Mouse (Mus musculus): ENCODE measurements around the gene Topbp1. TPM values are rescaled to one million over a fixed set of nuclear protein-coding genes. Genes with fewer than 3 reads are reported as not detected.

Topbp1 gene
- polyA plus RNA-seq, 1 experiment, result 163 TPM

- H3K36me3 ChIP-seq (ENCODE audit: control insufficient read depth, insufficient read depth, low read length, poor library complexity, severe bottlenecking), result no peaks in the 10 kb centered on the region
- H3K27ac ChIP-seq (ENCODE audit: insufficient read depth, low read length), result no peak overlapping the region
- H3K27me3 ChIP-seq (ENCODE audit: control insufficient read depth, insufficient read depth, low read length, poor library complexity, severe bottlenecking), result no peaks in the 10 kb centered on the region
- H3K9ac ChIP-seq (ENCODE audit: low read depth, poor library complexity, severe bottlenecking), result no peak overlapping the region
- H3K4me3 ChIP-seq (ENCODE audit: low read depth, low read length), result no peak overlapping the region
- peaks cover 4% of the 10 kb centered on the region for H3K4me1 ChIP-seq (ENCODE audit: control insufficient read depth, insufficient read depth, low read length)
- TF ChIP-seq EP300 (IDR thresholded peaks at IDR 0.05; ENCODE audit: insufficient read depth, low read depth, low read length), result no peak
- TF ChIP-seq CTCF (IDR thresholded peaks at IDR 0.05; ENCODE audit: low read depth, low read length), result no peak
- no peaks in the 10 kb centered on the region for H3K9me3 ChIP-seq (replicated peaks; ENCODE audit: control insufficient read depth, insufficient read depth, low read length, poor library complexity, severe bottlenecking)
Observed at GRCm38 (mm10) chr9:103378686-103379085, 73.7 kb downstream of the Topbp1 start.

- no peak for TF ChIP-seq CTCF (IDR thresholded peaks at IDR 0.05; ENCODE audit: low read depth, low read length)
- TF ChIP-seq POLR2A (IDR thresholded peaks at IDR 0.05; ENCODE audit: insufficient read depth, low read length), result no peak
- no peak for TF ChIP-seq EP300 (IDR thresholded peaks at IDR 0.05; ENCODE audit: insufficient read depth, low read depth, low read length)
- Histone ChIP-seq H3K4me1 (ENCODE audit: control insufficient read depth, insufficient read depth, low read length) (peaks cover 4% of the 10 kb centered on the region), H3K9ac (ENCODE audit: low read depth, poor library complexity, severe bottlenecking) (no peak overlapping the region), H3K36me3 (ENCODE audit: control insufficient read depth, insufficient read depth, low read length, poor library complexity, severe bottlenecking) (no peaks in the 10 kb centered on the region), H3K27me3 (ENCODE audit: control insufficient read depth, insufficient read depth, low read length, poor library complexity, severe bottlenecking) (no peaks in the 10 kb centered on the region), H3K4me3 (ENCODE audit: low read depth, low read length) (no peak overlapping the region), H3K27ac (ENCODE audit: insufficient read depth, low read length) (no peak overlapping the region), H3K9me3 (replicated peaks; ENCODE audit: control insufficient read depth, insufficient read depth, low read length, poor library complexity, severe bottlenecking) (no peaks in the 10 kb centered on the region)
Observed at GRCm38 (mm10) chr9:103379199-103379598, 74.2 kb downstream of the Topbp1 start.

GRCm38 (mm10) chr9:103380566-103380965 is 75.6 kb downstream of the Topbp1 start:
- Histone ChIP-seq H3K27me3 (ENCODE audit: control insufficient read depth, insufficient read depth, low read length, poor library complexity, severe bottlenecking) (no peaks in the 10 kb centered on the region), H3K9me3 (replicated peaks; ENCODE audit: control insufficient read depth, insufficient read depth, low read length, poor library complexity, severe bottlenecking) (no peaks in the 10 kb centered on the region), H3K27ac (ENCODE audit: insufficient read depth, low read length) (no peak overlapping the region), H3K36me3 (ENCODE audit: control insufficient read depth, insufficient read depth, low read length, poor library complexity, severe bottlenecking) (no peaks in the 10 kb centered on the region), H3K4me1 (ENCODE audit: control insufficient read depth, insufficient read depth, low read length) (peaks cover 4% of the 10 kb centered on the region), H3K4me3 (ENCODE audit: low read depth, low read length) (no peak overlapping the region), H3K9ac (ENCODE audit: low read depth, poor library complexity, severe bottlenecking) (no peak overlapping the region)
- peak; percentile 55; the same call in 1 of the 2 replicates for TF ChIP-seq EP300 (IDR thresholded peaks at IDR 0.05; ENCODE audit: insufficient read depth, low read depth, low read length)
- TF ChIP-seq CTCF (IDR thresholded peaks at IDR 0.05; ENCODE audit: low read depth, low read length), result no peak
- no peak for TF ChIP-seq POLR2A (IDR thresholded peaks at IDR 0.05; ENCODE audit: insufficient read depth, low read length)

GRCm38 (mm10) chr9:103382989-103383388 is 78.0 kb downstream of the Topbp1 start:
- Histone ChIP-seq H3K4me1 (ENCODE audit: control insufficient read depth, insufficient read depth, low read length) (peaks cover 3% of the 10 kb centered on the region), H3K36me3 (ENCODE audit: control insufficient read depth, insufficient read depth, low read length, poor library complexity, severe bottlenecking) (no peaks in the 10 kb centered on the region), H3K4me3 (ENCODE audit: low read depth, low read length) (no peak overlapping the region), H3K27me3 (ENCODE audit: control insufficient read depth, insufficient read depth, low read length, poor library complexity, severe bottlenecking) (no peaks in the 10 kb centered on the region), H3K27ac (ENCODE audit: insufficient read depth, low read length) (no peak overlapping the region), H3K9ac (ENCODE audit: low read depth, poor library complexity, severe bottlenecking) (no peak overlapping the region), H3K9me3 (replicated peaks; ENCODE audit: control insufficient read depth, insufficient read depth, low read length, poor library complexity, severe bottlenecking) (no peaks in the 10 kb centered on the region)
- TF ChIP-seq POLR2A (IDR thresholded peaks at IDR 0.05; ENCODE audit: insufficient read depth, low read length) (no peak), CTCF (IDR thresholded peaks at IDR 0.05; ENCODE audit: low read depth, low read length) (no peak), EP300 (IDR thresholded peaks at IDR 0.05; ENCODE audit: insufficient read depth, low read depth, low read length) (no peak)

GRCm38 (mm10) chr9:103383576-103383975 is 78.6 kb downstream of the Topbp1 start:
- H3K4me3 ChIP-seq (ENCODE audit: low read depth, low read length), result no peak overlapping the region
- no peak overlapping the region for H3K9ac ChIP-seq (ENCODE audit: low read depth, poor library complexity, severe bottlenecking)
- TF ChIP-seq EP300 (IDR thresholded peaks at IDR 0.05; ENCODE audit: insufficient read depth, low read depth, low read length), result no peak
- TF ChIP-seq CTCF (IDR thresholded peaks at IDR 0.05; ENCODE audit: low read depth, low read length), result no peak
- TF ChIP-seq POLR2A (IDR thresholded peaks at IDR 0.05; ENCODE audit: insufficient read depth, low read length), result no peak
- peaks cover 3% of the 10 kb centered on the region for H3K4me1 ChIP-seq (ENCODE audit: control insufficient read depth, insufficient read depth, low read length)
- no peaks in the 10 kb centered on the region for H3K27me3 ChIP-seq (ENCODE audit: control insufficient read depth, insufficient read depth, low read length, poor library complexity, severe bottlenecking)
- no peak overlapping the region for H3K27ac ChIP-seq (ENCODE audit: insufficient read depth, low read length)
- no peaks in the 10 kb centered on the region for H3K36me3 ChIP-seq (ENCODE audit: control insufficient read depth, insufficient read depth, low read length, poor library complexity, severe bottlenecking)
- no peaks in the 10 kb centered on the region for H3K9me3 ChIP-seq (replicated peaks; ENCODE audit: control insufficient read depth, insufficient read depth, low read length, poor library complexity, severe bottlenecking)

GRCm38 (mm10) chr9:103384141-103384796 is 79.3 kb downstream of the Topbp1 start:
- no peak for TF ChIP-seq CTCF (IDR thresholded peaks at IDR 0.05; ENCODE audit: low read depth, low read length)
- no peak for TF ChIP-seq EP300 (IDR thresholded peaks at IDR 0.05; ENCODE audit: insufficient read depth, low read depth, low read length)
- no peak for TF ChIP-seq POLR2A (IDR thresholded peaks at IDR 0.05; ENCODE audit: insufficient read depth, low read length)

More at GRCm38 (mm10) chr9:103384141-103384796, 79.3 kb downstream of the Topbp1 start:
- Histone ChIP-seq H3K4me3 (ENCODE audit: low read depth, low read length) (no peak overlapping the region), H3K36me3 (ENCODE audit: control insufficient read depth, insufficient read depth, low read length, poor library complexity, severe bottlenecking) (no peaks in the 10 kb centered on the region), H3K9me3 (replicated peaks; ENCODE audit: control insufficient read depth, insufficient read depth, low read length, poor library complexity, severe bottlenecking) (no peaks in the 10 kb centered on the region), H3K27ac (ENCODE audit: insufficient read depth, low read length) (no peak overlapping the region), H3K4me1 (ENCODE audit: control insufficient read depth, insufficient read depth, low read length) (peaks cover 1% of the 10 kb centered on the region), H3K9ac (ENCODE audit: low read depth, poor library complexity, severe bottlenecking) (no peak overlapping the region), H3K27me3 (ENCODE audit: control insufficient read depth, insufficient read depth, low read length, poor library complexity, severe bottlenecking) (no peaks in the 10 kb centered on the region)
